Mouse (Mus musculus): ENCODE data around the gene Polk.

Gene Polk

DNA sequence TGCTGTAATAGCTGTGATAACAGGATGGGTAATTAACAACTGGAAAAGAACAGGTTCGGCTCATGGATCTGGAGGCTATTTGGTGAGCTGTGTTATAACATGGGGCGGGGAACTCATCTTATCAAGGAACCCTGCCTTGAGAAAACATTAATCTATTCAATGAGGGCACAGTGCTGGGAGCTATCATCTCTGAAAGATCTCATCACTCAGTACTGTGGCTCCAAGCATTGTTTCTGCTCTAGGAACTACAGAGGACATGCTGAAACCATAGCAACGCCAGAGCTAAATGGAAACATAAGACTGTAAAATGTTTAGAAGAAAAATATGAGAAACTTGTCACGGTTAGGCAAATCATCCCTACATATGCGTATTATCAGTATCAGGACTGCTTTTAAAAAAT, 84.4 kb downstream of the Polk start:
- DNase-seq = no peak

DNA sequence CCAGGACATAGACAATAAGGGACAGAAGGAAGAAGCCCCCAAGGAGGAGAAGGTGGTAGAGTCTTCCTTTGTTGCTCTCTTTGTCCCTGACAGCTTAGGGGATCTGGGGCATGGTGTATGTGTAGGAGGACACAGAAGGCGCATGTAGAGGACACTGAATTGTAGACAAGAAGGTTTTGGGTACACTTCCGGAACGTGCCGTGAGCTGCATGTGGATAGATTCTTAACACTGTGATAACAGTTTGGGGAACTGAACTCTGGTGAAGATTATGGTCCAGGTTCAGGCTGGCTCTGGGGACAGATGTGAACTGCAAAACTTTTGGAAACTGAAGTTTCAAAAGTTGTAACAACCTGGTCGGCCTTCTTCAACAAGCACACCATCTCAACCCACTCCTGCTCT, 84.8 kb downstream of the Polk start:
- DNase-seq = no peak

GRCm38 (mm10) chr13:96454288-96454687, 88.1 kb downstream of the Polk start:
- DNase-seq = no peak

- DNase-seq = no peak
Measured at GRCm38 (mm10) chr13:96452621-96453020, 89.8 kb downstream of the Polk start.

DNA sequence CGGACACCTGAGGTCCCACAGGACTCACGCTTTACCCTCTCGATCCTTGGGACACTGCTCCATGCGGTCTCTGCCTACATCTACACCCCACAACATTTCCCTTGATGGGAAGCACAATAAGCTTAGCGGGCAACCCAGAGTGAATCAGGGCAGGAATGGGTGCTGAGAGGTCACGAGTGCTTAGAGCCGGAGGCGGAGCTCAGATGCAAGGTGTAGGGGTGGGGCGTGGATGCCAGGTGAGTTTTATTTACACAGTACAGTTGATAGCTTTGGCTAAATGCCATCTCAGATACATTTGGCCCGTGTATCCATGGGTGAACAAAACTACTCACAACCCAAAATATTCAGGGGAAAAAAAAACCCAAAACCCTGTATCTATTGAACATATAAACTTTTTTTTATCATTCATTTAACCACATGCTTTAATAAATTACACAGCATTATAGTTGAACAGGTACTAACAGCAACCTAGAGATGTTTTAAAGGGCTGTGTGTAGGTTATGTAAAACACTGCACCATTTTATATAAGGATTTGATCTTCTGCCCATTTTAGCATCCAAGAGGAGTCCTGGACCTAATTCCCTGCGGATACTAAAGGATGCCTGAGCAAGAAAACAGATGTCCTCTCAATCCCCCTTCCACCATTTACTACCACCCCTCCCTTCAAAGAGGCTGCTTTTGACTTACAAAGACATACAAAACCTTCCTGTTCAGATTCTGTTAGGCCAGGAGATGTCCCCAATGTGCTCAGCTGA, 90.8 kb downstream of the Polk start:
- DNase-seq = no peak

DNA sequence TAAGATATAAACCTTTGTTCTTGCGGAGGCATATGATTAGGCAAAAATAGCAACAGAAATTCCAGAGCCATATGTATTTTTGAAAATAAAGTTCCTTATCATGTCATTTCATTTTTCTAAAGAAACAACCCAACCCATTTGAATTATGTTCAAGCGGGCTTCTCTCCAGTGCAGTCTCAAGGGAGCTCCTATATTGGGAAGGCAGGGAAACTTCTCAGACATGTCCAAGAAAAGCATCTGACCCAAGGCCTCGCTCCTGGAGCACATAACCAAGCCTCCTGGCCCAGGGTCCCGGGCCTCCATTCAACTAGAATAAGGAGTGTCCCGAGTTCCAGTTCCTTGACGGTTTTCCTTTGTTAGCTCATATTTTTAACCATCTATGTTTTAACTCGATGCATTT, 91.5 kb downstream of the Polk start:
- no peak for DNase-seq

DNA sequence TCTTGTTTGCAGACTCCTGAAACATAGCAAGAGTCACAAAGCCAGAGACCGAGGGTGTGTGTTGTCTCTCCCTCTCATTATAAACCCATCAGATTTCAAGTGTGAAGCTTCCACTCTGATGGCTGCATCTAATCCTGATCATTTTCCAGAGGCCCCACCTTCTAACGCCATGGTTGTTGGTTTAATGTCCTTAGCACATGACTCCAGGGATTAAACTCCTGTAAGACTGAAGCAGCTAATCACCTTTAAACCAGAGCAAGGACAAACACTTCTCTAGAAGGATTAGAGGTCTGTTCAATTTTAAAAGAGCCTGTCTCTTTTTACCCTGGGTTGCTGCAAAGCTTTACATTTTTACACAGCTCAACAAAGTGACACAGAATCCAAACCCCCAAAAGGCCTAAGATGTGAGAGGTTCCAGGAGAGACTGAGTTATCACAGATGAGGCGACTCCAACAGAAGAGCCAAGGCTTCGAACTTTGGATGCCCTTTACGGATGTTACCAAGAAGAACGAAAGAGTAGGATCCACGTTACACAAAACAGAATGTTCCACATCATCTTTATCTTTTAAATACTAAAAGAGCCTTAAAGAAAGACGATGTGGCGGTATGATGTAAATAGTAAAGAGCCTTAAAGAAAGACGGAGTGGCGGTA, 92.0 kb downstream of the Polk start:
- DNase-seq = no peak

GRCm38 (mm10) chr13:96440436-96440835, 101.9 kb downstream of the Polk start:
- no peak for DNase-seq

DNA sequence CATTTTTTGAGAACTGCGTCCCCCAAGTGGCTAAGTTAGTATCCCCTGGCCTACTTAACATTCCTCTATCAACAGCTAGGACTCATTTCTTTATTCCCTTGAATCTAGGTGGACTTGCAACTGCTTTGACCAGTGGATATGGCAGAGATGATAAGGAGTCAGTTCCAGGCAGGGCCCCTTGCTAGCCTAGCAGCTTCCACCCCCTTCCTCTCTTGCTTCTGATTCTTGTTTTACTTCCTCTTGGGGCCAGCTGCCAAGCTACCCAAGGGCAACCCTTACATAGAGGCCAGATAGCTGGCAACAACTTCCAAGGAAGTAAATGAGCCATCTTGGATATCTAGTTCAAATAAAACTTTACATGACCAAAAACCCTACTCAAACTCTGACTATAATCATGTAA, 105.5 kb downstream of the Polk start:
- DNase-seq = no peak

DNA sequence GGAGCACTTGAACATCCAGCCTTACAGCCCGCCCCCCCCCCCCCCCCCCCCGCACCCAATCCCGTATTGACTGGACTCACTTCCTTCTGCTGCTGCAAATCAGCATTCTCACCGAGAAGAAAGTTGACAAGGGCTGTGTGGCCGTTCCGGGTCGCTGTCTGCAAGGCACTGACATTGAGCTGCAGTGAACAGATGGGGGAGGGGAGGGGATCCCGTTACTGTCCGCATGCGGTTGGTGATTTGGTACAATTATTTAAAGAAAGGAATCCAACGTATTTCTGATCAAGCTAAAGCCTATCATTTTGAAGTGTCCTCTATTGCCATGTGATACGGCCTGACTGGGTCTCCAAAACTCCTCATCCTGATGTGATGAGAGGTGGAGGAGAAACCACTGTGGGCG, 106.6 kb downstream of the Polk start:
- DNase-seq = peak in 1 of 2 experiments; percentile 8

DNA sequence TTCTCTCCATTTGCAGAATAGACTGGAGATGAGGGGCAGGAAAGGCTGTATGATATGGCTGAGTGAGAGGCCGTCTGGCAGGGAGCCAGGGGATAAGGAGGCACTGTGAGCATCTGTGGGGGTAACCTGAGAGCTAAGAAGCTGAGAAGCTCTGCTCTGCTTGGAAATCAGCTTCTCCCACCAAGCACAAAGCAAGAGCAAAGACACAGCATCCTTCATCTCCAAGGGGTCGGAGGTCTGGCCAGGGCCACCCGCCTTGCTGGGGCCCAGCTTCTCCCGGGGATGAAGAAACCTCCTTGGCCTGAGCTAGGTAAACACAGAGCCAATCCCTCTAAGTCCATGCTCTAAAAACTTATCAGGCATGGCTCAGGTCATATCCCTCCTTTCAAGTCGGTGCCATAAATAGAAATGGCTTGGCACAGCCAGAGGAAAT, 107.5 kb downstream of the Polk start:
- DNase-seq = peak in 1 of 2 experiments; percentile 10

- DNase-seq = peak in 1 of 2 experiments; percentile 26
Measured at GRCm38 (mm10) chr13:96433648-96434190, 108.7 kb downstream of the Polk start.

DNA sequence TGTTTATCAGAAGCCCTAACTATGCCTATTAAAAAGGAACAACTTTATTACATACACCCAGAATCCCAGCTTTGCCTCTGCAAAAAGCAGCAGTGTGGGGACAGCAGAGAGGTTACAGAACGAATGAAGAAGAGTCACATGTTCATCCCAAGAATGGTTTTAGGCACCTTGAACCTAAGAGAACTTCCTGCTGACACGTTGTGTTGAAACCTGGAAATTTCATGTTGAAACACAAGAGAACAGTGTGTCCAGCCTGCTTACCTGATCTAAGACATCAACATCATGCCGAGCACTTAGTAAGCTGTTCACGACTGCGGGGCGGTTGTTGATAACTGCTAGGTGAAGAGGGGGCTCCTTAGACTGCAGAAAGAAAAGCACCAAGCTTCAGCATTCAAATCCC, 109.3 kb downstream of the Polk start:
- DNase-seq = no peak

DNA sequence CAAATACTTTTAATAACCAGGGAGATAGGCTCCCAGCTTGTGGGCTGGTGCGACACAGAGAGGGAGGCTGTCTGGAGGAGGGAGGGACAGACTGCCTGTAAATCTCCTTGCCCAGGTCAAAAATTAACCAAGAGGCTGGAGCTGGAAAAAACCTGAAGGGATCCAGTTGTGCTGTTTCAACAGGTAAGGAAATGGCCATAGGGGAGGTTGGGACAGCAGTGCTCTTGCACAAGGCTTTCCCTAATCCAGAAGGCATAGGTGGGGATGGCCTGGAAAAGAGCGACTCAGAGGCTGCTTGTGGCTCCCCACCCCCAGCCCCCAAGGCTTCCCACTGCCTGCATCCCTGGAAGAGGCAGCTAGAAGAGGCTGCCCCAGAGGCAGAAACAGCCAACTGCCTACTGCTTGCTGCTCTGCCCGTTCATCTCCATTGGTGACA, 110.0 kb downstream of the Polk start:
- no peak for DNase-seq

DNA sequence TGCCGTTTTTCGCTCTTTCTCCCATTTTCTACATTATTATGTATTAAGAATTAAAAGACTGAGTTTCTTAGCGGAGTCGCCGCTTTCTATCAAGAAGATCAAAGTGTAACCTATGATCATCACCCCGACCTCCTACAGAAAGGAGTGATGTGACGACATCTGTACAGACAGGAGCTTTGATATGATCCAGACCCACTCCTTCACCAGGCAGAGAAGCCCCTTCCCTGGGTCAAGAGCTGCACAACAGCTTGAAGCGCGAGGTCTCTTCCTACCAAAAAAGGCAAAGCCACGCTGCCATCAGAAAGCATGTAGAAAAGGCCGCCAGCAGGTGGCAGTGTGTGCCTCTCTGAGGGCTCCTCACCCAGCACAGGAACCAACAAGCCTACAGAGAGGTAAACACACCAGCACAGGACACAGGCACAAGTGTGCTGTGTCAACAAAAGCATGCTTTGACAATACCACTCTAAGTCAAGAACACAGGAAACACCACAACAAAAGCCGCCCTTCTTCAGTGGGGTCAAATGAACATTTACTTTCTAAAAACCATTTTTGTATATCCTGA, 110.7 kb downstream of the Polk start:
- DNase-seq = peak; percentile 83 to 88

Data from lung, adult 18-20 months (tissue).